Mouse (Mus musculus) kidney, postnatal 0 days (tissue): ENCODE measurements at regions not wholly inside any gene's neighbourhood (a gene's known extent, or its start where the extent isn't known, plus 50 kb on each side); places are given as distances from the start of the nearest gene placed in this dataset.

Experiments used
- ATAC-seq: fragments of 200-750 bp; cut with Nextera tagmentation; replicated peaks from 2 replicates; pipeline ENCODE4 v1.8.0; 2017; ENCODE audit warnings: low read depth, moderate number of reproducible peaks, moderate TSS enrichment, moderate library complexity; ENCODE audit not compliant: low FRiP score
- DNase-seq: peaks from one replicate; pipeline ENCODE4 v3.0.0-alpha.2; 2016; ENCODE audit warnings: low spot score
- H3K27ac ChIP-seq: fragments of 300-500 bp; sonication (generic); 2 replicates; pipeline ENCODE4 v1.5.1; 2014; ENCODE audit warnings: mild to moderate bottlenecking
- H3K27me3 ChIP-seq: fragments of 300-500 bp; sonication (generic); 2 replicates; pipeline ENCODE4 v1.6.1; 2014; ENCODE audit warnings: low read length, mixed read lengths; ENCODE audit not compliant: insufficient read depth
- H3K36me3 ChIP-seq: fragments of 300-500 bp; sonication (generic); 2 replicates; pipeline ENCODE4 v1.6.1; 2014; ENCODE audit warnings: low read length, mixed read lengths; ENCODE audit not compliant: insufficient read depth
- H3K4me1 ChIP-seq: fragments of 300-500 bp; sonication (generic); replicated peaks from 2 replicates; pipeline ENCODE4 v1.6.1; 2014; ENCODE audit warnings: antibody characterized with exemption, low read length, mixed read lengths; ENCODE audit not compliant: insufficient read depth
- H3K4me2 ChIP-seq: fragments of 300-500 bp; sonication (generic); 2 replicates; pipeline ENCODE4 v1.6.1; 2014; ENCODE audit warnings: mild to moderate bottlenecking, low read length, moderate library complexity, mixed read lengths
- H3K4me3 ChIP-seq: fragments of 300-500 bp; sonication (generic); replicated peaks from 2 replicates; pipeline ENCODE4 v1.5.1; 2014; ENCODE audit warnings: low read depth, low read length
- H3K9ac ChIP-seq: fragments of 300-500 bp; sonication (generic); 2 replicates; pipeline ENCODE4 v1.6.1; 2014; ENCODE audit warnings: low read depth, low read length
- H3K9me3 ChIP-seq: fragments of 300-500 bp; sonication (generic); replicated peaks from 2 replicates; pipeline ENCODE4 v1.6.1; 2016; ENCODE audit warnings: low read length, inconsistent platforms, mixed read lengths
- CTCF ChIP-seq: IDR thresholded peaks from 2 replicates; pipeline ENCODE4 v1.5.1; 2016; ENCODE audit warnings: antibody characterized with exemption, low read depth, mild to moderate bottlenecking, moderate library complexity
- WGBS: fragments of 180-500 bp; shearing (Covaris S2); extraction: QIAGEN DNeasy Blood & Tissue Kit; methylation state at CpG from one replicate; pipeline ENCODE4 v1.1.7; 2014; 5-methylcytosine and 5-hydroxymethylcytosine counted together

GRCm38 (mm10) chr8:92216176-92216575 lies 141.2 kb upstream of the Irx5 start:
- no peak overlapping the region for H3K9ac ChIP-seq
- 11% methylated on average over 5 of the region's 5 CpGs for WGBS
- H3K4me1 ChIP-seq, result no peaks in the 10 kb centered on the region
- no peak for TF ChIP-seq CTCF
- ATAC-seq, result no peak
- H3K27me3 ChIP-seq, result no peaks in the 10 kb centered on the region
- H3K4me3 ChIP-seq, result no peak overlapping the region
- H3K36me3 ChIP-seq, result no peaks in the 10 kb centered on the region
- peak; percentile 19 for DNase-seq
- H3K9me3 ChIP-seq, result no peaks in the 10 kb centered on the region
- no peak overlapping the region for H3K4me2 ChIP-seq
- no peak overlapping the region for H3K27ac ChIP-seq

GRCm38 (mm10) chr8:92212786-92213535 lies 144.5 kb upstream of the Irx5 start:
- no peak overlapping the region for H3K27ac ChIP-seq
- TF ChIP-seq CTCF, result no peak
- no peaks in the 10 kb centered on the region for H3K36me3 ChIP-seq
- 67% methylated on average over 14 of the region's 14 CpGs for WGBS
- DNase-seq (no peak), ATAC-seq (no peak)
- no peak overlapping the region for H3K4me3 ChIP-seq
- H3K9ac ChIP-seq, result no peak overlapping the region
- no peaks in the 10 kb centered on the region for H3K4me1 ChIP-seq
- H3K4me2 ChIP-seq, result no peak overlapping the region
- H3K9me3 ChIP-seq, result no peaks in the 10 kb centered on the region
- H3K27me3 ChIP-seq, result no peaks in the 10 kb centered on the region

GRCm38 (mm10) chr8:92209081-92209480 lies 148.3 kb upstream of the Irx5 start:
- Histone ChIP-seq H3K36me3 (no peaks in the 10 kb centered on the region), H3K27me3 (no peaks in the 10 kb centered on the region), H3K4me3 (no peak overlapping the region), H3K9me3 (no peaks in the 10 kb centered on the region), H3K9ac (no peak overlapping the region), H3K27ac (no peak overlapping the region), H3K4me1 (no peaks in the 10 kb centered on the region), H3K4me2 (no peak overlapping the region)
- TF ChIP-seq CTCF, result no peak
- no peak for ATAC-seq
- peak; percentile 29 for DNase-seq
- WGBS, result 71% methylated on average over 5 of the region's 5 CpGs

DNA sequence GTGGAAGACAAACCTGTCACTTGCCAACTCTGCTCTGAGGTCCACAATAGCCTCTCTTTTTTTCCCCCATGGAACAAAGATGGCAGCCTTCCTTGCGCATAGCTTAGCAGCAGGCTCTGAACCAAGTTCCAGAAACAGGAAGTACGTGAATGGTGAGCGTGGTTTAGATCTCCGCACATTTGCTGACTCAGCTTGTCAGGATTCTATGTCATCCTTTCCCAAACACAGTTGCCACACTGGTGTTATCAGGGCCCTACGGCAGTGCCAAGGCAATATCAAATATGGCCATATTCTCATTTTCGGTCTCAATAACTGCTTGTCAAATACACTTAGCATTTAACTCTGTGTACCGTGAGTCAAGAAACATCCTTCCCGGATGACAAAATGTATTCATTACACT lies 161.8 kb upstream of the Irx5 start:
- H3K36me3 ChIP-seq, result no peaks in the 10 kb centered on the region
- no peak overlapping the region for H3K9ac ChIP-seq
- DNase-seq (no peak), ATAC-seq (no peak)
- TF ChIP-seq CTCF, result no peak
- no peaks in the 10 kb centered on the region for H3K9me3 ChIP-seq
- no peak overlapping the region for H3K4me2 ChIP-seq
- WGBS, result 95% methylated on average over 8 of the region's 8 CpGs
- no peak overlapping the region for H3K4me3 ChIP-seq
- H3K27me3 ChIP-seq, result no peaks in the 10 kb centered on the region
- no peak overlapping the region for H3K27ac ChIP-seq
- H3K4me1 ChIP-seq, result no peaks in the 10 kb centered on the region

GRCm38 (mm10) chr8:92194065-92194464 lies 163.4 kb upstream of the Irx5 start:
- H3K9me3 ChIP-seq, result no peaks in the 10 kb centered on the region
- H3K9ac ChIP-seq, result no peak overlapping the region
- no peaks in the 10 kb centered on the region for H3K36me3 ChIP-seq
- TF ChIP-seq CTCF, result no peak
- ATAC-seq, result no peak
- H3K27ac ChIP-seq, result no peak overlapping the region
- 62% methylated on average over 14 of the region's 14 CpGs for whole genome bisulfite sequencing
- H3K27me3 ChIP-seq, result no peaks in the 10 kb centered on the region
- no peak for DNase-seq
- H3K4me1 ChIP-seq, result no peaks in the 10 kb centered on the region
- H3K4me2 ChIP-seq, result no peak overlapping the region
- no peak overlapping the region for H3K4me3 ChIP-seq

DNA sequence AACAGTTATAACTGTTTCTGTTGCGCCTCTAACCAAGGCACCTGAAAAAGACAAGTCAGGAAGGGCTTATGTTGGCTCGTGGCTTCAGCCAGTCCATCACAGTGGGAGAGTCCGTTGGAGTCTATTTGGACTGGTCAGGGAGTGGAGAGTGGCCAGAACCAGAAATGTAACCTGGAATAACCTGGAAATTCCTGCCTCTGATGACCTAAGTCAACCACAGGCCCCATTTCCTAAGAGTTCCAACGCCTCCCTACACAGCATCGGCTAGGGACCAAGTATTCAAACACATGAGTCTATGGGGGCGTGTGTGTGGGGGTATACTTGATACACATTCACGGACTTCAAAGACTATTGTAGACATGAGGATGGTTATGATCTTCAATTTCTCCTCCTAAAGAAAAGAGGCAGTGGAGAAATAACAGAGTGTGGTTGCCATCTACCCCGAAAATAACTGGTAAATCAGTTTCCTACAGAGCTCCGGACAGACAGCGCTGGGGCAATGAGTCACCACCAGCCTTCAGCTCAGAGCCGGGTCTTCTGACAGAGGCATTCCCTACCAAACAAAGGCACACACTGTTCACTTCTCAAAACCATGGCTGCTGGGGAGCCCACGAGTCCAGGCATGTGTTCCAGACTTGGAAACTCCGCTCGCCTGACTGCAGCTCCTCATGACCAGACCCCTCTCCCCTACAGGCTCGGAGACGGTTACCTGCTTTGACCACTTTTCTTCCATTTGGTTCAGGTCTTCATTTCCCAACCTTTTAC lies 167.0 kb upstream of the Irx5 start:
- Histone ChIP-seq H3K4me3 (no peak overlapping the region), H3K27me3 (no peaks in the 10 kb centered on the region), H3K27ac (no peak overlapping the region), H3K36me3 (no peaks in the 10 kb centered on the region), H3K4me2 (no peak overlapping the region), H3K9me3 (no peaks in the 10 kb centered on the region), H3K9ac (no peak overlapping the region), H3K4me1 (no peaks in the 10 kb centered on the region)
- no peak for ATAC-seq
- no peak for TF ChIP-seq CTCF
- WGBS, result 86% methylated on average over 16 of the region's 16 CpGs
- no peak for DNase-seq
